Mouse (Mus musculus): ENCODE data around the gene Tmem45a.

- TF ChIP-seq CTCF (IDR thresholded peaks at IDR 0.05; ENCODE audit: low read depth, low read length) (no peak), EP300 (IDR thresholded peaks at IDR 0.05; ENCODE audit: insufficient read depth, low read depth, low read length) (no peak)
Observed at GRCm38 (mm10) chr16:56870458-56870857, 15.5 kb downstream of the Tmem45a start.
